Mouse (Mus musculus) limb, embryonic 13.5 days (tissue): ENCODE data around the gene Fkbp11. TPM values are rescaled to one million over a fixed set of nuclear protein-coding genes. Genes with fewer than 3 reads are reported as not detected.
A peak's percentile ranks its signal among the peaks of the same experiment; 100 is the strongest.

ENCODE experiments used
- ATAC-seq: fragments of 200-750 bp; cut with Nextera tagmentation; 2 replicates; pipeline ENCODE4 v1.8.0; 2017; ENCODE audit warnings: low read depth, moderate number of reproducible peaks, moderate TSS enrichment; ENCODE audit not compliant: low FRiP score
- H3K27ac ChIP-seq: fragments of 300-500 bp; sonication (generic); 2 replicates; pipeline ENCODE4 v1.5.1; 2015; ENCODE audit warnings: inconsistent platforms, mild to moderate bottlenecking, moderate library complexity
- H3K27me3 ChIP-seq: fragments of 300-500 bp; sonication (generic); 2 replicates; pipeline ENCODE4 v1.6.1; 2015; ENCODE audit warnings: mild to moderate bottlenecking, inconsistent platforms
- H3K36me3 ChIP-seq: fragments of 300-500 bp; sonication (generic); 2 replicates; pipeline ENCODE4 v1.6.1; 2015; ENCODE audit warnings: inconsistent platforms, mild to moderate bottlenecking, moderate library complexity
- H3K4me1 ChIP-seq: fragments of 300-500 bp; sonication (generic); 2 replicates; pipeline ENCODE4 v1.6.1; 2015; ENCODE audit warnings: inconsistent platforms
- H3K4me2 ChIP-seq: fragments of 300-500 bp; sonication (generic); replicated peaks from 2 replicates; pipeline ENCODE4 v1.6.1; 2015; ENCODE audit warnings: inconsistent platforms, mild to moderate bottlenecking, moderate library complexity
- H3K4me3 ChIP-seq: fragments of 300-500 bp; sonication (generic); 2 replicates; pipeline ENCODE4 v1.5.1; 2015; ENCODE audit warnings: moderate library complexity, mild to moderate bottlenecking, inconsistent platforms
- H3K9ac ChIP-seq: fragments of 300-500 bp; sonication (generic); 2 replicates; pipeline ENCODE4 v1.6.1; 2015; ENCODE audit warnings: mild to moderate bottlenecking, inconsistent platforms
- H3K9me3 ChIP-seq: fragments of 300-500 bp; sonication (generic); 2 replicates; pipeline ENCODE4 v1.6.1; 2016; ENCODE audit warnings: inconsistent platforms
- whole genome bisulfite sequencing: fragments of 180-500 bp; shearing (Covaris S2); methylation state at CpG from one replicate; pipeline ENCODE4 v1.1.7; 2015; 5-methylcytosine and 5-hydroxymethylcytosine counted together
- polyA plus RNA-seq: library from polyadenylated mRNA; unstranded; fragments of >200 nt; fragmentation: Nextera tagmentation; extraction: Ambion mirVana; gene quantifications from 2 replicates; pipeline ENCODE4 v1.2.1, GENCODE M21; 2015

Fkbp11 gene
- polyA plus RNA-seq, 1 experiment from 2014 or later: 51.5 TPM

DNA sequence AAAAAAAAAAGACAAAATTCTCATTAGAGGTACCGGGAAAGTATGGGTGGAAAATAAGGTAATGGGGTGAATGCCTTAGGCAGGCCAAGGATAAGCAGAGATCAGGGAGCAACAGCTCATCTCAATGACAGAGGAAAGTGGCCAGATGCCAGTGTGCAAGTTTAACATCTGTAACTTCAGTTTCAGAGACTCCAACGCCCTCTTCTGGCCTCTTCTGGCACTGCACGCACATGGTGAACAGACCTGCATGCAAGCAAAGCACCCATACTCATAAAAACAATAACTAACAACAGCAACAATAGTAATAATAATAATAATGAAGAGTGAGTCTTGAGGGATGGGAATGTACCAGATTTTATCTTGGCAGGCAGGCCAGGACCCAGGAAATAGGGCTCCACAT is 42.1 kb downstream of the Fkbp11 start:
- Histone ChIP-seq H3K36me3 (no peaks in the 10 kb centered on the region), H3K9me3 (no peaks in the 10 kb centered on the region), H3K4me1 (no peaks in the 10 kb centered on the region), H3K27ac (no peak overlapping the region), H3K4me2 (no peak overlapping the region), H3K4me3 (no peak overlapping the region), H3K27me3 (peaks cover 15% of the 10 kb centered on the region), H3K9ac (no peak overlapping the region)
- WGBS: 63% methylated on average over 3 of the region's 3 CpGs
- ATAC-seq: no peak

DNA sequence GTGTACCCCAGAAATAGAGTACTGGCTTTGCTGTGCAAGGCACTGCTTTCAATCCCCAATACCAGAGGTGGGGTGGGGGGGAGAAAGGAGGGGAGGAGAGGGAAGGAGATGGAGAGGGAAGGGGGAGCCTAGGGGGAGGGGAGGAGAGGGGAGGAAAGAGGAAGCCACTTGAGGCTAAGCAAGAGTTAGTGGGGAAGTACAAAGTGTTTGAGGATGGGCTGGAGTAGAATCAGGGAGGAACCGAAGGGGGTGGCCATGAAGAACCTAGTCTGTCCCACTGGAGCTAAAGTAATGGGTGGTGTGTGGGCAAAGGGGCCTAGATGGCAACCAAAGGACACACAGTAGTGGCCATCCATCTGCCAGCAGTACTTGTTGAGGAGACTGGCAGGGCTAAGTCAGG is 44.3 kb downstream of the Fkbp11 start:
- no peak overlapping the region for H3K9ac ChIP-seq
- H3K36me3 ChIP-seq: no peaks in the 10 kb centered on the region
- peaks cover 29% of the 10 kb centered on the region for H3K27me3 ChIP-seq
- 86% methylated on average over 1 of the region's 1 CpGs for WGBS
- H3K4me2 ChIP-seq: no peak overlapping the region
- no peak overlapping the region for H3K27ac ChIP-seq
- no peak for ATAC-seq
- no peaks in the 10 kb centered on the region for H3K9me3 ChIP-seq
- no peaks in the 10 kb centered on the region for H3K4me1 ChIP-seq
- no peak overlapping the region for H3K4me3 ChIP-seq

DNA sequence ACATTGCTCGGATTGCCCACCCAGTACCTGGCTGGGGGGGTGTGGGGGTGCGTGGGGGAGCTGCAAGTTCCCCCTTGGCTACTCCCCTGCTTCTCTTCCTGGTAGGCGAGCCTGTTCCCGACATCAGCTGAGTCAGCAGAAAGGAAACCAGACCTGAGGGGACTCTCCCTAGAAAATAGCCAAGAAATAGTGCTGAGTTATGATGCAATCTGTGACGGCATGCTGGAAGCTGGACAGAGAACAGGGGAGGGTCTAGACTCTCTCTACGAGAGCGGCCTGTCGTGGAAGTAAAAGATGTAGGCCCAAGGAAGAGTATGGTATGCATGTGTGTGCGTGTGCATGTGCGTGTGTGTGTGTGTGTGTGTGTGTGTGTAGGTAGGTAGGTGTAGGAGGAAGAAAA is 44.8 kb downstream of the Fkbp11 start:
- Histone ChIP-seq H3K4me3 (no peak overlapping the region), H3K27me3 (peaks cover 34% of the 10 kb centered on the region), H3K4me2 (no peak overlapping the region), H3K9ac (no peak overlapping the region), H3K36me3 (no peaks in the 10 kb centered on the region), H3K9me3 (no peaks in the 10 kb centered on the region), H3K4me1 (no peaks in the 10 kb centered on the region), H3K27ac (no peak overlapping the region)
- ATAC-seq: no peak
- WGBS: 67% methylated on average over 10 of the region's 10 CpGs

DNA sequence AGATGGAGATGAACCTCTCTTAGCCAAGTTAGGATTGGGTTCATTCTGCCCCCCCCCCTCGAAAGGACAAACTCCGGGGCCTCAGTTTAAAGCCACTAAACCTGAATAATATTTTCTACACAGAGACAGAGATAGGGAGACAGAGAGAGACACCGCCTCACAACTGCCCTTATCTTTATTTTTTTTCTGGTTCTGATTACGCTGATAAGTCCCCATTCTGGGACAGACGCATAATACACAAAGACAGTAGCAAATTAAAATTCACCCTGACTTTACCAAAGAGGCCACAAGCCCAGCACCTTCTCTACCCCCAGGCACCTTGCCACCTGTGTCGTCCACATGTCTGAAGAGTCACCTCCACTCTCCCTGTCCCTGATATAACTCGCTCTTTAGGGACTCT is 46.4 kb downstream of the Fkbp11 start:
- Histone ChIP-seq H3K27ac (no peak overlapping the region), H3K4me3 (no peak overlapping the region), H3K27me3 (peaks cover 48% of the 10 kb centered on the region), H3K9ac (no peak overlapping the region), H3K36me3 (no peaks in the 10 kb centered on the region), H3K4me1 (peaks cover 10% of the 10 kb centered on the region), H3K4me2 (no peak overlapping the region), H3K9me3 (no peaks in the 10 kb centered on the region)
- no peak for ATAC-seq
- WGBS: 76% methylated on average over 7 of the region's 7 CpGs

DNA sequence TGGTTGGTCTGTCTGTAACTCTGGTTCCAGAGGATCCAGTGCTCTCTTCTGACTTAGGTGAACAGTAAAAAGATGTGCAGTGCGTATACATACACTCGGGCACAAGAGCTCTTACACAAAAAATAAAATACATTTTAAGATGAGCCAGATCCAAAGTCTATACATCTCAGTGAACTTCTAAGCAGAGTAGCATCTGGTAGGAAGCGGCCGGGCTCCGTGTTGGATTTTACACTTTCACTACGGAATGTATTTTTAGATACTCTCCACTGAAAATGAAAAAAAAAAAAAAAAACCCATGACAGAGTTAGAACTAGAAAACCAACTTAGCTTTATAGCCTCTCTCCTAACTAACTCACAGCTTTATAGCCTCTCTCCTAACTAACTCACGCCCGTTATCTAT is 47.3 kb downstream of the Fkbp11 start:
- Histone ChIP-seq H3K4me3 (no peak overlapping the region), H3K27me3 (peaks cover 58% of the 10 kb centered on the region), H3K4me2 (no peak overlapping the region), H3K9me3 (no peaks in the 10 kb centered on the region), H3K27ac (no peak overlapping the region), H3K36me3 (no peaks in the 10 kb centered on the region), H3K9ac (no peak overlapping the region), H3K4me1 (peaks cover 20% of the 10 kb centered on the region)
- 75% methylated on average over 8 of the region's 8 CpGs for WGBS
- ATAC-seq: no peak

DNA sequence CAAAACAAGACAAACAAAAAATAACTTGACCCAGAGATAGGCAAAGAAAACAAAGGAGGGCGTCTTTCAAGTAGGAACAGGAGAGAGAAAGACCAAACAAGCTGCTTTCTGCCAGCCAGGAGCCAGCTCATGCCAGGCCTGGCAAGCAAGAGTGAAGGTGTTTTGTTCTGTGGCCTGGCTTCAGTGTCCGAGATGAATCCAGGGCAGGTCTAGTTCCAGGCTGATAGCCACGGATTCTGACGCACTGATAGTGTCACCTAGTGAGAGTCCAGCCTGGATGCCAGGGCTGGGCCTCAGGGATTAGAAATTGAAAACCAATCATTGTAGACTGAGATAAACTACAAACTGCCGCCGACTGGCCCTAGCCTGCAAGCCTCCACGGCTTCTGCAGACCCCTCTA is 50.0 kb downstream of the Fkbp11 start:
- H3K9me3 ChIP-seq: no peaks in the 10 kb centered on the region
- no peak overlapping the region for H3K4me3 ChIP-seq
- 69% methylated on average over 7 of the region's 7 CpGs for WGBS
- H3K36me3 ChIP-seq: no peaks in the 10 kb centered on the region
- ATAC-seq: no peak
- peaks cover 80% of the 10 kb centered on the region for H3K27me3 ChIP-seq
- H3K9ac ChIP-seq: no peak overlapping the region
- peaks cover 36% of the 10 kb centered on the region for H3K4me1 ChIP-seq
- H3K27ac ChIP-seq: no peak overlapping the region
- H3K4me2 ChIP-seq: no peak overlapping the region

DNA sequence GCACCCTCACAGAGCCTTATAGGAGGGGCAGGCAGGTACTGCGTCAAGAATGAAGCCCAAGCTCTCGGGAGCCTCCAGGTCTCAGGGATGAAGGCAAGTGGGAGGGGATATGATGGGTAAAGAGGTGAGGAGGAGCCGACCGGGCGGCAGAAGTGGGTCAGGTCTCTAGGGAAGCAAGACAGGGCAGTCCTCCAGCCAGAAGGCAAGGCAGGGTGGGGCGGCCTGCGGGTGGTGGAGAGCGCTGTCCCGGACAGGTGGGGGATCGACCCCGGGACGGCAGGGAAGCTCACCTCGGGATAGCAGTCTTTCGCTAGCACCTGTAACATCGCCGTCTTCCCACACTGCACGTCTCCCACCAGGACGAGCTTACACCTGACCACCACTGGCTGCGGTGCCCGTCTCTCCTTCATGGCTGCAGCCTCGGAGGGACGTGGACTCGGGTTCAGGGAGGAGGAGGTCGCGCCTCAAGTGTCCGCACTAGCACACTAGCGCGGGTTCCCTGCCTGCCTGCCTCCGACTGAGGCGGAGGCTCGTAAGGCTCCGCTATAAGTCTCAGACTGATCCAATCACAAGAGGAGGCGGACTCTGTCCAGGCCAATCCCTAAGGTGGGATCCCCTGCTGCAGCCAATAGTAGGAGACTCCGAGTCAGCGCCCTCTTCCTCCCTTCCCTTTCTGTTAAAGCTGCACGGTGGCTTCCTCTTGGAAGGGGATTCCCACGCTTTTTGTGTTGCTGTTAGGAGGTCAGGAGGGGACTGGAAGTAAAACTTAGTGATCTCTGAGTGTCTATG is 50.9 kb downstream of the Fkbp11 start, which contains the start of gene Rnd1:
Gene Rnd1 (minus strand): TSS at position 522 of the 789 bp plus-strand sequence.
- peaks cover 84% of the 10 kb centered on the region for H3K27me3 ChIP-seq
- H3K9ac ChIP-seq: peak within 1 kb of the TSS; percentile 48
- no peaks in the 10 kb centered on the region for H3K36me3 ChIP-seq
- peaks cover 36% of the 10 kb centered on the region for H3K4me1 ChIP-seq
- peak; percentile 97 for ATAC-seq
- peak within 1 kb of the TSS; percentile 72 for H3K4me2 ChIP-seq
- under 1% methylated on average over 32 of the region's 37 CpGs for WGBS
- H3K27ac ChIP-seq: no peak within 1 kb of the TSS
- H3K9me3 ChIP-seq: no peaks in the 10 kb centered on the region
- peak within 1 kb of the TSS; percentile 41 for H3K4me3 ChIP-seq

DNA sequence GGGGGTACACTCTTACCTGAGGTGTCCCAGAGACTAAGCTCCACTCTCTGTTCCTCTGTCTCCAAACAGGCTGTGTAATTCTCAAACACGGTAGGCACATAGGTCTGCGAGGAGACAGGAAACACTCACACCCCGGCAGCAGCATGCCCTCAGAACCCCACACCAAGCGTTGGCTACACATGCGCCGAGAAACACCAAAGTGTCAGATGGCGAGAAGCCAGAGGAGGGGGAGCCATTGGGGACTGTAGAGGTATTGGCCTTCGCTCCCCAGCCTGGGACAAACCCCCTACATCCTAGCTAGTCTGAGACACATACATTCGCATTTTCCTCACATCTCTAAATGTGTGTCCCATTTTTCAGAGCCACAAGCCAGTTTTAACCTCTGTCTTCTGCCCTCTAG is 51.5 kb downstream of the Fkbp11 start:
- H3K9ac ChIP-seq: no peak overlapping the region
- peaks cover 36% of the 10 kb centered on the region for H3K4me1 ChIP-seq
- H3K27me3 ChIP-seq: peaks cover 78% of the 10 kb centered on the region
- peak overlapping the region; percentile 72 for H3K4me2 ChIP-seq
- peak overlapping the region; percentile 41 for H3K4me3 ChIP-seq
- ATAC-seq: no peak
- no peaks in the 10 kb centered on the region for H3K9me3 ChIP-seq
- H3K27ac ChIP-seq: no peak overlapping the region
- no peaks in the 10 kb centered on the region for H3K36me3 ChIP-seq
- WGBS: 2% methylated on average over 9 of the region's 9 CpGs

DNA sequence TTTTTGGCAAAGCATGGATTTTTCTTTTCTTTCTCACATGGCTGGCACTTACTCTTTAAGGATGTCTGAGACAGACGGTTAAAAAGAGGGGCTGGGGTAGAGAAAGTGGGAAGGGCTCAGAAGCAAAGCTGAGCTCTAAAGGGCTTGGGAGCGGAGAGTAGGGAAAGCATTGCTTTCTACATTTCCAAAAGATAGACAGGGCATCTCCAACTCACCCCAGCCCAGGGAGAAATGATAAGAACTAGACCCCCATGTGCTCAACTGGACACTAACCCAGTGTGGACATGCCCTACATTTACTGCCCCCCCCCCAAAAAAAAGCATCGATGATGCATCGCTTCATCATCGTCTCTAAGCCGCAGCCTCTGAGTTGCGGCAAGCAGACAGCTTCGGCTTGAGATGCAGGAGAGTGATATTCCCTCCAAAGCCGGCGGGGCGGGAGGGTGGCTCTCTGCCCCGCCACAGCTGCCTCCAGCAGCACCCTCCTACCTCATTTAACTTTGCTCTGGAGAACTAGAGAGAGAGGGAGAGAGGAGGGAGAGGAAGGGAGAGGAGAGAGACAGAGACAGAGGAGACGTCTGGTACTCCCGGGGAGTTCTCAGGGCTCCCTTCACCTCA is 52.3 kb downstream of the Fkbp11 start:
- Histone ChIP-seq H3K27me3 (peaks cover 75% of the 10 kb centered on the region), H3K36me3 (no peaks in the 10 kb centered on the region), H3K9ac (peak overlapping the region; percentile 48; the same call in 1 of the 2 replicates), H3K4me1 (peaks cover 36% of the 10 kb centered on the region), H3K9me3 (no peaks in the 10 kb centered on the region), H3K4me3 (peak overlapping the region; percentile 41), H3K27ac (no peak overlapping the region), H3K4me2 (peak overlapping the region; percentile 72)
- no peak for ATAC-seq
- 8% methylated on average over 14 of the region's 14 CpGs for WGBS

DNA sequence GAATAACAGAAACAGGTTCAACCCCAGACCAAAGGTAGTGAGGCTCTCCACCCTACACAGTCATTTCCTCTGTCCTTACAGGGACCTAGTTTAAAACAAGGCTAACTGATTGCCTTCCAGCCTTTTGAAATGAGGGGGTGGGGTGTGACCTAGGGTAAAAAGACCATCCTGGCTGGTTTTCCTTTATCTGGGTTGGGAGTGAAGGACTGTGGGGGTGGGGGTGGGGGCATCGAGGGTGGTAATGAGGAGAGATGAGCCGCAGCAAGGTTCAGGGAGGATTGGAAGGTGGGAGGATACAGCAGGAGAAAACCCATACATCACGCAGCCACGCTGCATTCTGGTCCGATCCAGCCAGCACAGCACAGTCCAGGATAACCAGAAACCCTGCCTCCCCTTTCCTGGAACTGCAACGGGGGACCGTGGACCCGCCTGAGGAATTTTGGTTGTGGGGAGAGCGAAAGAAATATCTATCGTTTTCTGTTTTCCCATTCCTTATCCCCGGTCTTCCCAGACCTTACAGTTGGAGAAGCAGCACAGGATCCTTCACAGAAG is 52.9 kb downstream of the Fkbp11 start:
- 19% methylated on average over 11 of the region's 11 CpGs for WGBS
- peak overlapping the region; percentile 41; the same call in 1 of the 2 replicates for H3K4me3 ChIP-seq
- H3K27me3 ChIP-seq: peaks cover 81% of the 10 kb centered on the region

More for the DNA sequence above, 52.9 kb downstream of the Fkbp11 start:
- H3K9ac ChIP-seq: 0 out of 2 replicates have a peak overlapping the region, but pooled peaks have one; percentile 8
- H3K36me3 ChIP-seq: no peaks in the 10 kb centered on the region
- H3K27ac ChIP-seq: no peak overlapping the region
- peak overlapping the region; percentile 72 for H3K4me2 ChIP-seq
- no peaks in the 10 kb centered on the region for H3K9me3 ChIP-seq
- no peak for ATAC-seq
- peaks cover 36% of the 10 kb centered on the region for H3K4me1 ChIP-seq
